Mouse (Mus musculus): Measurements from ENCODE around the gene Gm5901.
"Not testable (repeated sequence)": the region's sequence is repeated elsewhere in the genome, so short reads cannot be mapped to it uniquely, and the experiment has no call there.

DNA sequence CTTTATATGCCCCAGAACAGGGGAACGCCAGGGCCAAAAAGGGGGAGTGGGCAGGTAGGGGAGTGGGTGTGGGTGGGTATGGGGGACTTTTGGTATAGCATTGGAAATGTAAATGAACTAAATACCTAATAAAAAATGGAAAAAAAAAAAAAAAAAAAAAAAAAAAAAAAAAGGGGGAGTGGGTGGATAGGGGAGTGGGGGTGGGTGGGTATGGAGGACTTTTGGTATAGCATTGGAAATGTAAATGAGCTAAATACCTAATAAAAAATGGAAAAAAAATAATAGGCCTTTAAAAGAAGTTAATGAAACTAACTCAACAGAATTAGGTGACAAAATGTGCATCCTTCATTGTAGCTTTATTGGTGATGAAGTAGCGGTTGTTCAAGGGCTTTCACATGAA is 18.4 kb upstream of the Gm5901 start:
- TF ChIP-seq CTCF, EP300 (IDR thresholded peaks at IDR 0.05; ENCODE audit: low read depth): not testable (repeated sequence)
